Mouse (Mus musculus): ENCODE measurements around the gene Dalrd3.
A peak's percentile ranks its signal among the peaks of the same experiment; 100 is the strongest.

DNA sequence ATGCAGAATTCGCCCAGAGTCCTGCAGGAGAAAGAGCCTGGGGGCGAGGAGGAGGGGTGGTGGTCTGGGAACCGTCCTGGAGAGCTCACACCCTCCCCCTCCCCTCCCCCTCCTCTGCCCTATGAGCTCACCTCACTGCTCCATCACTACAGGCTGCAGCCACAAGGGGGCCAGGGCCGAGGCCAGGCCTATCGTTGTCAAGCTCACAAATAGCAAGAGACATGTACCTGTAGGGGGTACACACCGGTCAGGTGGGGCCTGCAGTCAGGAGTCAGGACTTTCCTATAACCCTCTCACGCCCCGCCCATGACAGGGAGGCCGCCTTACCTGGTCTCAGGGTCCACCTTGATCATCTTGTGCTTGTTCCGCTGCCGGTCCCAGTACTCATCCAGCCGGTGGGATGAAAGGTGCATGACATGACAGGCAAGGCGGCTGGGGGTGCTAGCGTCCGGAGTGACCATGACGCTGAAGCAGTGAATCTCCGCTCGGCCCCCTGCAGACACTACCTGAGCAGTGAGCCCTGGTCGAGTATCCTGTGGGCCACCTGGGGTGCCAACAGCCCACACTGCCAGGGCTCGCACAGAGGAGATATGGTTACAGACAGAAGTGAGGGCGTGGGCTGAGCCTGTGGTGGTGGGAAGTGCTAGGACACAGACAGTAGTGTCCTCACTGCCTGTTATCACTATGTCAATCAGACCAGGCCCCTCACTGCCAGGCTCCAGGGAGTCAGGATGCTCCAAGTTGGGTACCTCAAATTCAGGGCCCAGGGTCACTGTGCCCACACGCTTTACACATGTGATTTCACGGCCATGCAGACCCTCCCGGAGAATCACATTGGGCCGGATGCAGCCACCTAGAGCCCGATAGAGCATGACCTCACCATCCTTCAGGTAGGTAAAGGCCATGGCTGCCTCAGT is 4.3 kb downstream of the Dalrd3 start:
- TF ChIP-seq CTCF (IDR thresholded peaks at IDR 0.05; ENCODE audit: insufficient read depth, low read length) (0 out of 2 replicates have a peak, but pooled peaks have one; percentile 14), POLR2A (IDR thresholded peaks at IDR 0.05; ENCODE audit: borderline replicate concordance, extremely low read depth, low read depth, low read length) (no peak)

Data from lung, adult 2 months (tissue).